Mouse (Mus musculus): Measurements from ENCODE around the gene Acer2. TPM values are rescaled to one million over a fixed set of nuclear protein-coding genes. Genes with fewer than 3 reads are reported as not detected.
"Not testable (repeated sequence)": the region's sequence is repeated elsewhere in the genome, so short reads cannot be mapped to it uniquely, and the experiment has no call there.

Gene Acer2
- 7.2 and 8.3 TPM in 2 replicates for total RNA-seq (2012; rRNA removed)

- DNase-seq (ENCODE audit: low read depth, low spot score), result peak; percentile 67
- H3K4me1 ChIP-seq (ENCODE audit: control insufficient read depth in 2 of 2, insufficient read depth in 2 of 2, low read length in 2 of 2, poor library complexity in 1 of 2), result no peaks in the 10 kb centered on the region
- in situ Hi-C loops (cut with MboI; ENCODE audit: low sequenced_read_pairs in 2 of 2, unreplicated experiment in 2 of 2), result no loop called here
- H3K4me3 ChIP-seq (ENCODE audit: insufficient read depth in 1 of 2, low read depth in 1 of 2, low read length in 2 of 2, poor library complexity in 1 of 2, severe bottlenecking in 1 of 2), result peak within 1 kb of the TSS; percentile 80 to 88
- TF ChIP-seq HCFC1 (IDR thresholded peaks at IDR 0.05; ENCODE audit: borderline replicate concordance, insufficient read depth, low read length), result 0 out of 2 replicates have a peak, but pooled peaks have one; percentile 32
- TF ChIP-seq CHD2 (IDR thresholded peaks at IDR 0.05; ENCODE audit: low read depth, low read length), result no peak
- H3K9ac ChIP-seq (ENCODE audit: insufficient read depth, low read depth, low read length, poor library complexity, severe bottlenecking), result peak within 1 kb of the TSS; percentile 58
- H3K36me3 ChIP-seq (ENCODE audit: control insufficient read depth, insufficient read depth, low read length, poor library complexity, severe bottlenecking), result no peaks in the 10 kb centered on the region
- H3K9me3 ChIP-seq (ENCODE audit: control insufficient read depth, insufficient read depth, low read depth, low read length), result no peaks in the 10 kb centered on the region
- H3K27ac ChIP-seq (ENCODE audit: insufficient read depth, low read depth, low read length, poor library complexity, severe bottlenecking), result no peak within 1 kb of the TSS
These were observed at the start of gene Acer2 for GRCm38 (mm10) chr4:86874146-86874847. Gene Acer2 (plus strand): TSS chr4:86874396.

- TF ChIP-seq ZC3H11A (IDR thresholded peaks at IDR 0.05; ENCODE audit: borderline replicate concordance, low read depth, low read length), result no peak
- no peak for TF ChIP-seq HCFC1 (IDR thresholded peaks at IDR 0.05; ENCODE audit: borderline replicate concordance, insufficient read depth, low read length)
- no peak for TF ChIP-seq ZNF384 (IDR thresholded peaks at IDR 0.05; ENCODE audit: low read depth, low read length)
- TF ChIP-seq MAFK (IDR thresholded peaks at IDR 0.05; ENCODE audit: insufficient read depth, low read depth, low read length), result no peak
- no peak for TF ChIP-seq CHD2 (IDR thresholded peaks at IDR 0.05; ENCODE audit: low read depth, low read length)
- H3K4me3 ChIP-seq (ENCODE audit: insufficient read depth in 1 of 2, low read depth in 1 of 2, low read length in 2 of 2, poor library complexity in 1 of 2, severe bottlenecking in 1 of 2), result no peak overlapping the region
- H3K9me3 ChIP-seq (ENCODE audit: control insufficient read depth, insufficient read depth, low read depth, low read length), result no peaks in the 10 kb centered on the region
- H3K4me1 ChIP-seq (ENCODE audit: control insufficient read depth in 2 of 2, insufficient read depth in 2 of 2, low read length in 2 of 2, poor library complexity in 1 of 2), result no peaks in the 10 kb centered on the region
- no peak overlapping the region for H3K9ac ChIP-seq (ENCODE audit: insufficient read depth, low read depth, low read length, poor library complexity, severe bottlenecking)
- in situ Hi-C loops (cut with MboI; ENCODE audit: low sequenced_read_pairs in 2 of 2, unreplicated experiment in 2 of 2), result no loop called here
- H3K27ac ChIP-seq (ENCODE audit: insufficient read depth, low read depth, low read length, poor library complexity, severe bottlenecking), result no peak overlapping the region
- H3K36me3 ChIP-seq (ENCODE audit: control insufficient read depth, insufficient read depth, low read length, poor library complexity, severe bottlenecking), result peaks cover 12% of the 10 kb centered on the region
- DNase-seq (ENCODE audit: low read depth, low spot score), result no peak
These were observed 49.1 kb upstream of the Acer2 start for GRCm38 (mm10) chr4:86825143-86825542.

GRCm38 (mm10) chr4:86831896-86832295 is 42.3 kb upstream of the Acer2 start:
- H3K27ac ChIP-seq (ENCODE audit: insufficient read depth, low read depth, low read length, poor library complexity, severe bottlenecking), result no peak overlapping the region
- in situ Hi-C loops (cut with MboI; ENCODE audit: low sequenced_read_pairs in 2 of 2, unreplicated experiment in 2 of 2), result no loop called here
- no peaks in the 10 kb centered on the region for H3K4me1 ChIP-seq (ENCODE audit: control insufficient read depth in 2 of 2, insufficient read depth in 2 of 2, low read length in 2 of 2, poor library complexity in 1 of 2)
- no peaks in the 10 kb centered on the region for H3K9me3 ChIP-seq (ENCODE audit: control insufficient read depth, insufficient read depth, low read depth, low read length)
- H3K36me3 ChIP-seq (ENCODE audit: control insufficient read depth, insufficient read depth, low read length, poor library complexity, severe bottlenecking), result peaks cover 9% of the 10 kb centered on the region
- H3K9ac ChIP-seq (ENCODE audit: insufficient read depth, low read depth, low read length, poor library complexity, severe bottlenecking), result no peak overlapping the region
- H3K4me3 ChIP-seq (ENCODE audit: insufficient read depth in 1 of 2, low read depth in 1 of 2, low read length in 2 of 2, poor library complexity in 1 of 2, severe bottlenecking in 1 of 2), result no peak overlapping the region
- TF ChIP-seq ZNF384 (IDR thresholded peaks at IDR 0.05; ENCODE audit: low read depth, low read length), result no peak
- TF ChIP-seq CHD2 (IDR thresholded peaks at IDR 0.05; ENCODE audit: low read depth, low read length), result no peak
- no peak for TF ChIP-seq HCFC1 (IDR thresholded peaks at IDR 0.05; ENCODE audit: borderline replicate concordance, insufficient read depth, low read length)
- TF ChIP-seq MAFK (IDR thresholded peaks at IDR 0.05; ENCODE audit: insufficient read depth, low read depth, low read length), result no peak
- TF ChIP-seq ZC3H11A (IDR thresholded peaks at IDR 0.05; ENCODE audit: borderline replicate concordance, low read depth, low read length), result no peak
- no peak for DNase-seq (ENCODE audit: low read depth, low spot score)

- H3K9me3 ChIP-seq (ENCODE audit: control insufficient read depth, insufficient read depth, low read depth, low read length); H3K27ac ChIP-seq (ENCODE audit: insufficient read depth, low read depth, low read length, poor library complexity, severe bottlenecking); DNase-seq (ENCODE audit: low read depth, low spot score); H3K9ac ChIP-seq (ENCODE audit: insufficient read depth, low read depth, low read length, poor library complexity, severe bottlenecking); in situ Hi-C loops (cut with MboI; ENCODE audit: low sequenced_read_pairs in 2 of 2, unreplicated experiment in 2 of 2); H3K4me1 ChIP-seq (ENCODE audit: control insufficient read depth in 2 of 2, insufficient read depth in 2 of 2, low read length in 2 of 2, poor library complexity in 1 of 2); H3K4me3 ChIP-seq (ENCODE audit: insufficient read depth in 1 of 2, low read depth in 1 of 2, low read length in 2 of 2, poor library complexity in 1 of 2, severe bottlenecking in 1 of 2): not testable (repeated sequence)
- H3K36me3 ChIP-seq (ENCODE audit: control insufficient read depth, insufficient read depth, low read length, poor library complexity, severe bottlenecking), result peaks cover 12% of the 10 kb centered on the region
These were observed 33.1 kb upstream of the Acer2 start for GRCm38 (mm10) chr4:86841141-86841540.

GRCm38 (mm10) chr4:86845384-86845783 is 28.8 kb upstream of the Acer2 start:
- peaks cover 5% of the 10 kb centered on the region; the same call in 1 of the 2 replicates for H3K36me3 ChIP-seq (ENCODE audit: control insufficient read depth, insufficient read depth, low read length, poor library complexity, severe bottlenecking)
- in situ Hi-C loops (cut with MboI; ENCODE audit: low sequenced_read_pairs in 2 of 2, unreplicated experiment in 2 of 2), result no loop called here

More at GRCm38 (mm10) chr4:86845384-86845783, 28.8 kb upstream of the Acer2 start:
- H3K4me1 ChIP-seq (ENCODE audit: control insufficient read depth in 2 of 2, insufficient read depth in 2 of 2, low read length in 2 of 2, poor library complexity in 1 of 2), result no peaks in the 10 kb centered on the region
- no peak for DNase-seq (ENCODE audit: low read depth, low spot score)
- H3K9ac ChIP-seq (ENCODE audit: insufficient read depth, low read depth, low read length, poor library complexity, severe bottlenecking), result no peak overlapping the region
- TF ChIP-seq ZNF384 (IDR thresholded peaks at IDR 0.05; ENCODE audit: low read depth, low read length) (no peak), CHD2 (IDR thresholded peaks at IDR 0.05; ENCODE audit: low read depth, low read length) (no peak), HCFC1 (IDR thresholded peaks at IDR 0.05; ENCODE audit: borderline replicate concordance, insufficient read depth, low read length) (no peak), ZC3H11A (IDR thresholded peaks at IDR 0.05; ENCODE audit: borderline replicate concordance, low read depth, low read length) (no peak), MAFK (IDR thresholded peaks at IDR 0.05; ENCODE audit: insufficient read depth, low read depth, low read length) (no peak)
- H3K27ac ChIP-seq (ENCODE audit: insufficient read depth, low read depth, low read length, poor library complexity, severe bottlenecking), result no peak overlapping the region
- no peaks in the 10 kb centered on the region for H3K9me3 ChIP-seq (ENCODE audit: control insufficient read depth, insufficient read depth, low read depth, low read length)
- no peak overlapping the region for H3K4me3 ChIP-seq (ENCODE audit: insufficient read depth in 1 of 2, low read depth in 1 of 2, low read length in 2 of 2, poor library complexity in 1 of 2, severe bottlenecking in 1 of 2)
